Mouse (Mus musculus) kidney, embryonic 15.5 days (tissue): ENCODE data around the gene Dph1. TPM values are rescaled to one million over a fixed set of nuclear protein-coding genes. Genes with fewer than 3 reads are reported as not detected.
A peak's percentile ranks its signal among the peaks of the same experiment; 100 is the strongest.

ENCODE experiments used
- ATAC-seq: fragments of 200-750 bp; cut with Nextera tagmentation; replicated peaks from 2 replicates; pipeline ENCODE4 v1.8.0; 2017; ENCODE audit warnings: moderate TSS enrichment; ENCODE audit not compliant: low FRiP score
- H3K27ac ChIP-seq: fragments of 300-500 bp; sonication (generic); 2 replicates; pipeline ENCODE4 v1.5.1; 2015; ENCODE audit warnings: mild to moderate bottlenecking, inconsistent platforms
- H3K27me3 ChIP-seq: fragments of 300-500 bp; sonication (generic); 2 replicates; pipeline ENCODE4 v1.6.1; 2015; ENCODE audit warnings: inconsistent platforms
- H3K36me3 ChIP-seq: fragments of 300-500 bp; sonication (generic); 2 replicates; pipeline ENCODE4 v1.6.1; 2015; ENCODE audit warnings: inconsistent platforms
- H3K4me1 ChIP-seq: fragments of 300-500 bp; sonication (generic); 2 replicates; pipeline ENCODE4 v1.6.1; 2015; ENCODE audit warnings: inconsistent platforms
- H3K4me2 ChIP-seq: fragments of 300-500 bp; sonication (generic); 2 replicates; pipeline ENCODE4 v1.6.1; 2015; ENCODE audit warnings: moderate library complexity, mild to moderate bottlenecking, inconsistent platforms
- H3K4me3 ChIP-seq: fragments of 300-500 bp; sonication (generic); replicated peaks from 2 replicates; pipeline ENCODE4 v1.5.1; 2015; ENCODE audit warnings: mild to moderate bottlenecking, inconsistent platforms
- H3K9ac ChIP-seq: fragments of 300-500 bp; sonication (generic); 2 replicates; pipeline ENCODE4 v1.6.1; 2015; ENCODE audit warnings: mild to moderate bottlenecking, inconsistent platforms
- H3K9me3 ChIP-seq: fragments of 300-500 bp; sonication (generic); replicated peaks from 2 replicates; pipeline ENCODE4 v1.6.1; 2016; ENCODE audit warnings: inconsistent platforms
- WGBS: fragments of 180-500 bp; shearing (Covaris S2); methylation state at CpG from one replicate; pipeline ENCODE4 v1.1.7; 2015; ENCODE audit warnings: mixed read lengths; 5-methylcytosine and 5-hydroxymethylcytosine counted together
- polyA plus RNA-seq: library from polyadenylated mRNA; unstranded; fragments of >200 nt; fragmentation: Nextera tagmentation; extraction: Ambion mirVana; gene quantifications from 2 replicates; pipeline ENCODE4 v1.2.1, GENCODE M21; 2015

The Dph1 gene
- polyA plus RNA-seq, 1 experiment from 2014 or later: 24.6 TPM

- WGBS: 0% methylated on average over 38 of the region's 38 CpGs
- ATAC-seq: peak; percentile 41
- Histone ChIP-seq H3K4me1 (peaks cover 89% of the 10 kb centered on the region), H3K27ac (peak overlapping the region; percentile 95), H3K9me3 (no peaks in the 10 kb centered on the region), H3K9ac (0 out of 2 replicates have a peak overlapping the region, but pooled peaks have one; percentile 2), H3K36me3 (peaks cover 13% of the 10 kb centered on the region), H3K4me2 (peak overlapping the region; percentile 94), H3K27me3 (peaks cover 85% of the 10 kb centered on the region), H3K4me3 (peak overlapping the region; percentile 72)
Observed at GRCm38 (mm10) chr11:75170136-75170751, 20.8 kb downstream of the Dph1 start.

- H3K4me1 ChIP-seq: peaks cover 96% of the 10 kb centered on the region
- peak within 1 kb of the TSS; percentile 94 for H3K4me2 ChIP-seq
- H3K9ac ChIP-seq: peak within 1 kb of the TSS; percentile 67
- 5% methylated on average over 23 of the region's 23 CpGs for WGBS
- no peak for ATAC-seq
- peak within 1 kb of the TSS; percentile 95 for H3K27ac ChIP-seq
- peaks cover 92% of the 10 kb centered on the region for H3K27me3 ChIP-seq
- no peaks in the 10 kb centered on the region for H3K9me3 ChIP-seq
- H3K36me3 ChIP-seq: peaks cover 16% of the 10 kb centered on the region
- H3K4me3 ChIP-seq: peak within 1 kb of the TSS; percentile 72
Observed at GRCm38 (mm10) chr11:75169405-75170080, 21.5 kb downstream of the Dph1 start, which contains the start of gene Hic1. Hic1 (minus strand) TSS chr11:75169519.

GRCm38 (mm10) chr11:75168590-75169361 is 22.3 kb downstream of the Dph1 start:
- ATAC-seq: 0 out of 2 replicates have a peak, but pooled peaks have one; percentile 23
- Histone ChIP-seq H3K27ac (peak overlapping the region; percentile 95), H3K4me3 (peak overlapping the region; percentile 72), H3K4me1 (peaks cover 91% of the 10 kb centered on the region), H3K4me2 (peak overlapping the region; percentile 94), H3K9me3 (no peaks in the 10 kb centered on the region), H3K27me3 (peaks cover 100% of the 10 kb centered on the region), H3K36me3 (peaks cover 23% of the 10 kb centered on the region), H3K9ac (peak overlapping the region; percentile 67)
- WGBS: under 1% methylated on average over 83 of the region's 83 CpGs

GRCm38 (mm10) chr11:75167643-75168589 is 23.1 kb downstream of the Dph1 start:
- peak overlapping the region; percentile 72 for H3K4me3 ChIP-seq

GRCm38 (mm10) chr11:75166861-75167642 is 24.0 kb downstream of the Dph1 start:
- Histone ChIP-seq H3K4me1 (peaks cover 91% of the 10 kb centered on the region), H3K27ac (peak overlapping the region; percentile 95), H3K27me3 (peaks cover 84% of the 10 kb centered on the region), H3K9me3 (no peaks in the 10 kb centered on the region), H3K4me3 (peak overlapping the region; percentile 72), H3K9ac (peak overlapping the region; percentile 67), H3K36me3 (peaks cover 41% of the 10 kb centered on the region), H3K4me2 (peak overlapping the region; percentile 94)
- no peak for ATAC-seq
- 3% methylated on average over 56 of the region's 68 CpGs for WGBS

More at GRCm38 (mm10) chr11:75167643-75168589, 23.1 kb downstream of the Dph1 start:
- no peak for ATAC-seq
- peak overlapping the region; percentile 95 for H3K27ac ChIP-seq
- peaks cover 32% of the 10 kb centered on the region for H3K36me3 ChIP-seq
- no peaks in the 10 kb centered on the region for H3K9me3 ChIP-seq
- peak overlapping the region; percentile 94 for H3K4me2 ChIP-seq
- peaks cover 92% of the 10 kb centered on the region for H3K4me1 ChIP-seq
- H3K27me3 ChIP-seq: peaks cover 92% of the 10 kb centered on the region
- peak overlapping the region; percentile 67 for H3K9ac ChIP-seq
- WGBS: 3% methylated on average over 54 of the region's 63 CpGs

GRCm38 (mm10) chr11:75166193-75166842 is 24.7 kb downstream of the Dph1 start:
- 3% methylated on average over 55 of the region's 55 CpGs for WGBS
- peak overlapping the region; percentile 67 for H3K9ac ChIP-seq
- H3K4me2 ChIP-seq: peak overlapping the region; percentile 94
- peak overlapping the region; percentile 72 for H3K4me3 ChIP-seq
- peaks cover 76% of the 10 kb centered on the region for H3K27me3 ChIP-seq
- no peaks in the 10 kb centered on the region for H3K9me3 ChIP-seq
- H3K27ac ChIP-seq: peak overlapping the region; percentile 95
- ATAC-seq: no peak
- H3K36me3 ChIP-seq: peaks cover 48% of the 10 kb centered on the region
- H3K4me1 ChIP-seq: peaks cover 89% of the 10 kb centered on the region

GRCm38 (mm10) chr11:75165441-75166192 is 25.4 kb downstream of the Dph1 start:
- peak overlapping the region; percentile 94 for H3K4me2 ChIP-seq
- peaks cover 83% of the 10 kb centered on the region for H3K4me1 ChIP-seq
- H3K27me3 ChIP-seq: peaks cover 69% of the 10 kb centered on the region
- no peak for ATAC-seq
- H3K9ac ChIP-seq: peak overlapping the region; percentile 67
- peak overlapping the region; percentile 72 for H3K4me3 ChIP-seq
- no peaks in the 10 kb centered on the region for H3K9me3 ChIP-seq
- peaks cover 53% of the 10 kb centered on the region for H3K36me3 ChIP-seq
- H3K27ac ChIP-seq: peak overlapping the region; percentile 95
- 9% methylated on average over 54 of the region's 54 CpGs for whole genome bisulfite sequencing

- H3K27me3 ChIP-seq: peaks cover 61% of the 10 kb centered on the region
- no peaks in the 10 kb centered on the region for H3K9me3 ChIP-seq
- peak overlapping the region; percentile 67 for H3K9ac ChIP-seq
- 17% methylated on average over 15 of the region's 15 CpGs for WGBS
- peaks cover 75% of the 10 kb centered on the region for H3K4me1 ChIP-seq
- peaks cover 62% of the 10 kb centered on the region for H3K36me3 ChIP-seq
- peak overlapping the region; percentile 72 for H3K4me3 ChIP-seq
- peak overlapping the region; percentile 95 for H3K27ac ChIP-seq
- H3K4me2 ChIP-seq: peak overlapping the region; percentile 94
- ATAC-seq: no peak
Observed at GRCm38 (mm10) chr11:75164750-75165149, 26.3 kb downstream of the Dph1 start.

- peaks cover 76% of the 10 kb centered on the region for H3K4me1 ChIP-seq
- H3K9ac ChIP-seq: peak overlapping the region; percentile 67; the same call in 1 of the 2 replicates
- peak overlapping the region; percentile 72 for H3K4me3 ChIP-seq
- H3K36me3 ChIP-seq: peaks cover 68% of the 10 kb centered on the region
- ATAC-seq: no peak
- H3K4me2 ChIP-seq: peak overlapping the region; percentile 94
- H3K9me3 ChIP-seq: no peaks in the 10 kb centered on the region
- WGBS: 67% methylated on average over 2 of the region's 2 CpGs
- H3K27ac ChIP-seq: peak overlapping the region; percentile 95
- peaks cover 54% of the 10 kb centered on the region for H3K27me3 ChIP-seq
Observed at GRCm38 (mm10) chr11:75164051-75164450, 27.0 kb downstream of the Dph1 start.
